Comparison of ENCODE assay signal across 20 mouse cellular contexts in the genomic region with DNA sequence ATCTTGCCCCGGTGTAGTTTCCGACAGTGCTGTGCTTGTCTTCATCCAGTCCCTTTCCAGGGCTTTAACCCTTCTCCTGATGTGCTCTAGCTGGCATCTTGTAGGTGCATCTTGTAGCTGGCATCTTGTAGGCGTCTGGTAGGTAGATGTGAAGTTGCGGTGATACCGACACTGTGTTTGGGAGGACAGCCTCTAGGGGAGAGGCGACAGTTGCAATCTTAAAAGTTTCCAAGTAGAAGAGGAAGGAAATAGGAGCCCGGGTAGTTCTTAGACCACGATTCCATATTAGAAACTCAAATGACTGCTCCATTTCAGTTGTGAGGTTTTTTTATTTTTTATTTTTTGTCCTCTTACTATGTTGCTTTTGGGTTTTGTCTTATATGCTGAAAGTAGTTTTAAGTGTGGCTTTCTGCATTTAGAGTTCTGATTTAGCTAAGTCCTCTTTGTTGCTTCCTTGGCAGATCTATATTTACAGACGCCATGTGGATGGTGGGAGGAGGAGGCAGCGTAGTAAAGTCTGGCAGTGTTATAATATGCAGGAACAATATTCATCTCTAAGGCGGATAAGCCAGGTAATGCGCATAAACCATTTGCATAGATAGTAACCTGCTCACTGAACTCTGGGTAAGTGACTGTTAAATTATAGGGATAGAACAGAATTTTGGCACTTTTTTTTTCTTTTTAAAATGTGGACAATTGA. TPM values are rescaled to one million over a fixed set of nuclear protein-coding genes. Genes with fewer than 3 reads are reported as not detected.
DNase-seq lines count a peak whose midpoint lies in the region; ATAC-seq lines count a peak whose summit lies in the region.
"Had no signal": no experiment of that assay in that cellular context is flagged by ENCODE, and none has a peak within 500 bp of the region (broad histone marks: within the 10 kb centered on the region; RNA-seq: fewer than 3 reads in every experiment).

No protein-coding gene starts in this region.

- H3K27me3 ChIP-seq in forebrain, embryonic 10.5 days (ENCODE audit: poor library complexity, severe bottlenecking), result no peaks in the 10 kb centered on the region
- H3K27me3 ChIP-seq: heart, embryonic 13.5 days; limb, embryonic 15.5 days; megakaryocyte, embryonic 14.5 days had no signal

- WGBS in forebrain, embryonic 10.5 days, result 92% methylated on average over 12 of the region's 12 CpGs

- no peaks in the 10 kb centered on the region; the same call in 1 of the 2 replicates for H3K9me3 ChIP-seq in forebrain, embryonic 10.5 days
- H3K9me3 ChIP-seq: limb, embryonic 15.5 days; megakaryocyte, embryonic 14.5 days had no signal

- peaks cover 12% of the 10 kb centered on the region for H3K4me1 ChIP-seq in forebrain, embryonic 10.5 days

- H3K4me3 ChIP-seq in forebrain, embryonic 10.5 days, result no peak overlapping the region
- H3K4me3 ChIP-seq: erythroblast, embryonic 14.5 days; heart, embryonic 13.5 days; limb, embryonic 15.5 days; megakaryocyte, embryonic 14.5 days had no signal

- H3K27ac ChIP-seq in forebrain, embryonic 10.5 days, result no peak overlapping the region
- H3K27ac ChIP-seq: heart, embryonic 13.5 days; limb, embryonic 15.5 days had no signal

- intact Hi-C loops in left cerebral cortex, postnatal 4 days (cut with DNase I), result no loop called here

- peak; percentile 64 to 70 for ATAC-seq in hematopoietic stem cell, adult 5-6 weeks (replicated peaks in 1 of 2; ENCODE audit: insufficient read depth in 1 of 2, low FRiP score in 2 of 2, low TSS enrichment in 1 of 2, low read depth in 1 of 2, poor library complexity in 2 of 2, severe bottlenecking in 2 of 2)
- no peak for ATAC-seq in CD4-positive, CD25-positive, alpha-beta regulatory T cell, adult 4 months

- peak; percentile 24 for DNase-seq in left cerebral cortex, adult 11 months (ENCODE audit: low spot score)
- DNase-seq in left cerebral cortex, postnatal 4 days, result no peak
- peak; percentile 73 for DNase-seq in brain, adult 2 months (ENCODE audit: low read depth, low spot score)
- peak; percentile 31 to 56 for DNase-seq in right cerebral cortex, postnatal 10 days (ENCODE audit: low spot score in 2 of 2)
- no peak for DNase-seq in forebrain, embryonic 10.5 days (ENCODE audit: extremely low spot score, low spot score)
- DNase-seq: adrenal gland, postnatal 25 days; cerebellum, postnatal 10 days; gastrocnemius, postnatal 36 days; heart, postnatal 4 days; kidney, adult 2 months; kidney, postnatal 36 days; lung, embryonic 14.5 days; retina, postnatal 1 day; thymus, adult 18-20 months had no signal

- H3K36me3 ChIP-seq in forebrain, embryonic 10.5 days (replicated peaks), result peaks cover 10% of the 10 kb centered on the region
- H3K36me3 ChIP-seq: limb, embryonic 15.5 days had no signal

RNA-seq across cellular contexts. Expression of gene Supt3, which starts 15.4 kb away (rescaled TPM):
- total RNA-seq in left cerebral cortex, postnatal 4 days (2021), result 10 to 100 TPM; 20.2 to 24.4 TPM
- 19.0 and 24.0 TPM in 2 replicates for total RNA-seq in hematopoietic stem cell, adult 5-6 weeks (2017)
- polyA plus RNA-seq in CD4-positive, CD25-positive, alpha-beta regulatory T cell, adult 4 months (2017; shearing (Covaris generic)), result 10 to 100 TPM; 18.0 to 22.0 TPM
- 20.0 and 21.4 TPM in 2 replicates for polyA plus RNA-seq in forebrain, embryonic 10.5 days (2016; fragmentation: Nextera tagmentation; extraction: Ambion mirVana)

RNA-seq across cellular contexts. Expression of gene Runx2, which starts 22.2 kb away (rescaled TPM):
- total RNA-seq in left cerebral cortex, postnatal 4 days (2021), result 1 to 10 TPM; 4.8 to 6.2 TPM
- total RNA-seq in hematopoietic stem cell, adult 5-6 weeks (2017), result 39.0 and 47.7 TPM in 2 replicates
- polyA plus RNA-seq in CD4-positive, CD25-positive, alpha-beta regulatory T cell, adult 4 months (2017; shearing (Covaris generic)), result 1 to 10 TPM; 4.2 to 6.0 TPM
- polyA plus RNA-seq in forebrain, embryonic 10.5 days (2016; fragmentation: Nextera tagmentation; extraction: Ambion mirVana), result 0.27 and 0.30 TPM in 2 replicates

Comparison
In these comparisons a context has a peak if more than half of its experiments do, and no peak if none do; other contexts are left out.
1. DNase-seq: peak in left cerebral cortex, adult 11 months (single experiment), brain, adult 2 months (single experiment) and right cerebral cortex, postnatal 10 days (2 of 2); none in left cerebral cortex, postnatal 4 days (single experiment) and forebrain, embryonic 10.5 days (single experiment).